Mouse (Mus musculus) fat pad, adult 2 months (tissue): ENCODE measurements around the gene Tjp1.
A peak's percentile ranks its signal among the peaks of the same experiment; 100 is the strongest.

Source experiments
- DNase-seq: peaks from one replicate; pipeline ENCODE4 v3.0.0-alpha.2; 2011; ENCODE audit warnings: low read depth, low spot score; ENCODE audit errors: extremely low read depth

Gene Tjp1

GRCm38 (mm10) chr7:65438146-65438545 lies 89.4 kb downstream of the Tjp1 start:
- no peak for DNase-seq

GRCm38 (mm10) chr7:65436921-65437320 lies 90.7 kb downstream of the Tjp1 start:
- no peak for DNase-seq

- DNase-seq = no peak
These were observed 96.4 kb downstream of the Tjp1 start for GRCm38 (mm10) chr7:65431018-65431695.

- no peak for DNase-seq
These were observed 97.2 kb downstream of the Tjp1 start for GRCm38 (mm10) chr7:65430401-65430800.

- DNase-seq = no peak
These were observed 103.1 kb downstream of the Tjp1 start for GRCm38 (mm10) chr7:65424519-65424918.

GRCm38 (mm10) chr7:65422456-65422855 lies 105.1 kb downstream of the Tjp1 start:
- DNase-seq = no peak

- no peak for DNase-seq
These were observed 106.1 kb downstream of the Tjp1 start for GRCm38 (mm10) chr7:65421451-65421850.

GRCm38 (mm10) chr7:65419926-65420325 lies 107.7 kb downstream of the Tjp1 start:
- DNase-seq = no peak

- DNase-seq = no peak
These were observed 108.6 kb downstream of the Tjp1 start for GRCm38 (mm10) chr7:65419012-65419411.

GRCm38 (mm10) chr7:65418366-65418911 lies 109.1 kb downstream of the Tjp1 start:
- DNase-seq = no peak

GRCm38 (mm10) chr7:65417231-65418100 lies 110.1 kb downstream of the Tjp1 start:
- DNase-seq = no peak

- DNase-seq = no peak
These were observed 111.1 kb downstream of the Tjp1 start for GRCm38 (mm10) chr7:65416506-65416905.

- no peak for DNase-seq
These were observed 113.3 kb downstream of the Tjp1 start for GRCm38 (mm10) chr7:65413946-65414945.

GRCm38 (mm10) chr7:65410668-65411067 lies 116.9 kb downstream of the Tjp1 start:
- DNase-seq = peak; percentile 28

GRCm38 (mm10) chr7:65406427-65406826 lies 121.2 kb downstream of the Tjp1 start:
- DNase-seq = no peak

- no peak for DNase-seq
These were observed 125.1 kb downstream of the Tjp1 start for GRCm38 (mm10) chr7:65402516-65402915.

- DNase-seq = no peak
These were observed 126.0 kb downstream of the Tjp1 start for GRCm38 (mm10) chr7:65401622-65402021.

- DNase-seq = no peak
These were observed 131.7 kb downstream of the Tjp1 start for GRCm38 (mm10) chr7:65395891-65396290.

- DNase-seq = no peak
These were observed 132.4 kb downstream of the Tjp1 start for GRCm38 (mm10) chr7:65395166-65395565.

GRCm38 (mm10) chr7:65394672-65395071 lies 132.9 kb downstream of the Tjp1 start:
- DNase-seq = no peak
